Mouse (Mus musculus): ENCODE measurements at regions not wholly inside any gene's neighbourhood (a gene's known extent, or its start where the extent isn't known, plus 50 kb on each side); places are given as distances from the start of the nearest gene placed in this dataset.

GRCm38 (mm10) chr14:104008538-104008937, 164.3 kb upstream of the Ednrb start:
- DNase-seq (ENCODE audit: low read depth) = no peak

DNA sequence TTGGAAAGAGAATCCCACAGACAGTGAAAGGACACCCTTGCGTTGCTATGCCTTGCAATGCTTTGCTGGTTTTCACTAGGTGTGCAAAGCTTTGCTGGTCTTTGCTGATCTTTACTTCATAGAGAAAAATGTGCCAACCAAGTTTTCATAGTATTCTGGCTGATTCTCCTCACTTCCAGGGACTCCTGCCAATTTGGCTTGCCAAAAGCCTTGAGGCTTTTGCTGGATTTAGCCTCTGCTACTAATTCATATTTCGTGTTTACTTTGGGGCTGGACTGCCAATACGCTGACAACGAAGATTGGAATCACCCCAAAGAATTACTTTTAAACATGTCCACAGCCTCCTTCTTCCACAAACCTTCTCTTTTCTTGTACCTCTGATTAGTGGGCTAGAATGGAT, 162.2 kb upstream of the Ednrb start:
- peak; percentile 28 for DNase-seq (ENCODE audit: low read depth)

GRCm38 (mm10) chr14:104005132-104005531, 160.9 kb upstream of the Ednrb start:
- no peak for DNase-seq (ENCODE audit: low read depth)

- no peak for DNase-seq (ENCODE audit: low read depth)
These were observed 158.2 kb upstream of the Ednrb start for GRCm38 (mm10) chr14:104002421-104002820.

- DNase-seq (ENCODE audit: low read depth) = peak; percentile 9
These were observed 146.2 kb upstream of the Ednrb start for GRCm38 (mm10) chr14:103990418-103990817.

- DNase-seq (ENCODE audit: low read depth) = peak; percentile 22
These were observed 145.7 kb upstream of the Ednrb start for GRCm38 (mm10) chr14:103989949-103990348.

GRCm38 (mm10) chr14:103987266-103987665, 143.1 kb upstream of the Ednrb start:
- no peak for DNase-seq (ENCODE audit: low read depth)

DNA sequence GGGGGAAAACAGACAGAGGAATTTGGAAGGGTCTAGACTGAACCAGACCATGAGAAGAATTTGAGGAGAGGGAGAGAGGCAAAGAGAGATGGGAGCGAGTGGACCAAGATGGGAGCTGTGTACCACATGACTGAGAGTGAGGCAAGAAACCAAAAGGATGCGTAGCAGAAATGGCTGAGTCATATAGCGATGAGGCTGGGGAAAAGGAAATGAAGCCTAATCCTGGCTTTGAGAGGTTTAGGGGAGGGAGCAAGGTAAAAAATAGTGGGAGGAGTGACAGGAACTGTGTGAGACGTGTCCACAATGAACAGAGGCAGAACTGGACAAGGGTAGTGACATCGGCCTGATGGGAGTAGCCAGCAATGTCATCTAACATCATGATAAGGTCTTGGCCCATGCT, 140.1 kb upstream of the Ednrb start:
- DNase-seq (ENCODE audit: low read depth) = no peak

DNA sequence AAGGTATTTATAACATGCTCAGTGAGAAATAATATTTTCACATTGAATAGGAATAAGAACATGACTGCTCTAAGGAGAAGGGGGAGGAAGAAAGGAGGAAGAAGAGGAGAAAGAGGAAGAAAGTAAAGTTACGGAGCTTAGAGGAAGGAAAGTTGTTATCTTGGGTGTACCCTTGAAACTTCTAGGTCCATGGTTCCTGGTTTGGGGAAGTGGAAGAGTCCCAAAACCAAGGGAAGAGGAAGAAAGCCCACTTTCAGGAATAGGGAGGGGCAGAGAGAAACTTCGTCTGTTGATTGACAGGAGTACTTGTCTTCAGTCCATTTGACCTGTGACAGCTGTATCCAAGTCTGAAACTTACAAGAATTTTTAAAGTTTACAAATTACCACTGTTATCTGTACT, 134.6 kb upstream of the Ednrb start:
- DNase-seq (ENCODE audit: low read depth) = no peak

DNA sequence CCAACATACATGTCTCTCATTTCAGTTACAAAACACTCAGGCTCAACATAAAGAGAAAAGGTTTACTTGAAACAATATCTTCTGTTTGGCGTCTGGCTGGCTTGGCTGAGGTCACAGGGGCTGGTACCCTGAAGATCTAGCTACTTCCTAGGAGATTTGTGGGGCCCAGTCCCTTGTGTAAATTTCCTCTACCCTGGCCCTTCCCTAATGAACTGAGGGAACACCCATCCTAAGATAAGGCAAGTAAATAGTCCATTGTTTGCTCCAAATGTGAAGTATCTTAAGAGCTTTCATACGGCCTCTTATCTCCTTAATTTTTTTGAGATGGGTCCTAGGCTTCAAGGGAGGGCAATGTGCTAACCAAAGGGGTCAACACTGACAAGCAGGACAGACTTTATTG, 133.6 kb upstream of the Ednrb start:
- DNase-seq (ENCODE audit: low read depth) = no peak

GRCm38 (mm10) chr14:103973955-103974354, 129.8 kb upstream of the Ednrb start:
- DNase-seq (ENCODE audit: low read depth) = no peak

- no peak for DNase-seq (ENCODE audit: low read depth)
These were observed 128.9 kb upstream of the Ednrb start for GRCm38 (mm10) chr14:103973111-103973510.

DNA sequence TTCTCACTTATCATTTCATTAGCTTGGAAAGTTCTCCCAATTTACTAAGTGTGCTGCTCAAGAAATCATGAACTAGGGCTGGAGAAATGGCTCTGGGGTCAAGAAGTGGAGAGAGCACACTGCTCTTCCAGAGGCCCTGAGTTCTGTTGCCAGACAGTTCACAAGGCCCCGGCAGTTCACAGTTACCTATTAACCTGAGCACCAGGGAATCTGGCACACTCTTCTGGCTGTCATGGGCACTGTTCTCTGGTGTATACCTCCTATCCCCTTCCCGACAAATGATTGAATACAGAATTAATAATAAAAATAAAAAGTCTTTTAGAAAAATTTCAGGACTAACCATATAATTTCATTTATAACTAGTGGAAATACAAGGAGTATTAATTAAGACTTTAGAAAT, 125.1 kb upstream of the Ednrb start:
- no peak for DNase-seq (ENCODE audit: low read depth)

- DNase-seq (ENCODE audit: low read depth) = no peak
These were observed 122.1 kb upstream of the Ednrb start for GRCm38 (mm10) chr14:103966293-103966692.

GRCm38 (mm10) chr14:103962303-103962881, 118.2 kb upstream of the Ednrb start:
- no peak for DNase-seq (ENCODE audit: low read depth)

GRCm38 (mm10) chr14:103951899-103952298, 107.7 kb upstream of the Ednrb start:
- DNase-seq (ENCODE audit: low read depth) = no peak

DNA sequence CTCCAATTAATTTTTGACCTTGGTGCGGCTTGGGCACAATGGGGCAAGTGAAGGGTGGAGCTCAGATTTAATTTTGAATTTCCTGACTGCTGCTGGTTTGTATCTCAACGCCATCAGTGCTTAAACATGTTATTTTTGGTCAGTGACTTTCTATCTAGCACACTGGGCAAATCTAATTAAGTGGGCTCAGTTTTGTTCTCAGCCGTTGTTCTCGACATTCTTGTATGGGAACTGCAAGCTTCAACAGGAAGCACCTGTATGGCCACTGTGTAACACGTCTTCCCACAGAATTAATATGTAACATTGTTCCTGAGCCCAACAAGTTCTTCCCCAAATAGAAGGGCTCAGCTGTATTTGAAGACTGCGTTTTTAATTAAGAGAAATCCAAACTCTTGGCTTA, 105.7 kb upstream of the Ednrb start:
- no peak for DNase-seq (ENCODE audit: low read depth)

GRCm38 (mm10) chr14:103948026-103948777, 104.0 kb upstream of the Ednrb start:
- no peak for DNase-seq (ENCODE audit: low read depth)

- no peak for DNase-seq (ENCODE audit: low read depth)
These were observed 101.6 kb upstream of the Ednrb start for GRCm38 (mm10) chr14:103945753-103946152.

DNA sequence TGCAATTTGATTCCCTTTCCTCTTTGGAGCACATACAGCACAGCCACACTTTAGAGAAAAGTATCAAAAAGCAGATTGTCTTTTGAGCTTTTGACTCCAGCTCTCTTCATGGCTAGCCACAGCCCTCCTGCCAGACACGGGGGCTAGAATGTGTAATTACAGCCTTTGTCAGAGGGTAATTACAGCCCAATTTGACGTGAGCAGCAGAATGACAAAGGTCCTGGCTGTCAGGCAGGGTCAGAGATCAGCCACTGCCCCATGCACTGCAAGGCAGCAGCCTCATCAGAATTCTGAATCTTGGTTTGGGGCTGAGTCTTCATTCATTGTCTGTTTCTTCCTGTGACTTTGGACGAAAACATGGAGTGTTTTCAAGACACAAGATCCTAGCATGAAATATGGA, 95.7 kb upstream of the Ednrb start:
- DNase-seq (ENCODE audit: low read depth) = no peak

DNA sequence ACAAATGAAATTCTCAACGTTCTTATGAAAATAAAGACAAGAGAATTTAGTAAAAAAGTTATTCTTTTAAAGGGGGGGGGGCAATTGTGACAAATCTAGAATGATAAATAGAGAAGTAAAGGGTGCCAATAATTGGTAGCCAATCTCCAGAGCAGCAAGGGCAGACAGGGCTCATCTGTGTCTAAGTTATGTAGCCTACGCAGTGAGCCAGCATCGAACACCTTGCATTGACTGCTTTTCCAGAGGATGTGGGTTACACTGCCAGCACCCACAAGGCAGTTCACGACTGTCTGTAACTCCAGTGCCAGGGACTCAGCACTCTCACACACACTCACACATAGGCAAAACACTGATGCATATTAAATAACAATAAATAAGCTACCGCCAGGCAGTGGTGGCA, 94.7 kb upstream of the Ednrb start:
- no peak for DNase-seq (ENCODE audit: low read depth)

GRCm38 (mm10) chr14:103938201-103938600, 94.0 kb upstream of the Ednrb start:
- DNase-seq (ENCODE audit: low read depth) = no peak

- no peak for DNase-seq (ENCODE audit: low read depth)
These were observed 93.5 kb upstream of the Ednrb start for GRCm38 (mm10) chr14:103937700-103938099.

DNA sequence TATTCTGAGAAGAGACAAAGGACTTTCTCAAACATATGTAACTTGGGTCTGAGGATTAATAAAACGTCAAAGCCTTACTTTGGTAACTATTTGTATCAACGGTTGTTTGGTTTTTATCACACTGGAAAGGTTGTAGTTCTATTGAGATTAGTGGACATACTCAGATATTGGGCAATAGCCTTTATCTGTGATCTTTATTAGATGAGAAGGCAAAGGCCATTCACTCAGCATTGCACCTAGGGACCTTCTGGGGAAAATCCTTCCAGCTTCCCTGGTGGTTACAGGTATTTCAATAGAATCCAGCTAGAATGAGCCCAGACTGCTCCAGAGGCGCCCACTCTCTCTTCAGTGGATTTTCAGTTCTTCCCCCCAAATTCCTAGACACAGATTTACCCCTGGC, 89.6 kb upstream of the Ednrb start:
- no peak for DNase-seq (ENCODE audit: low read depth)

Measured in gonadal fat pad, adult 2 months (tissue).